Mouse (Mus musculus): ENCODE results near the gene Gm20662. TPM values are rescaled to one million over a fixed set of nuclear protein-coding genes. Genes with fewer than 3 reads are reported as not detected.
A peak's percentile ranks its signal among the peaks of the same experiment; 100 is the strongest.

The Gm20662 gene
- polyA plus RNA-seq, 2 experiments = 0.76 to 6.8 TPM

- WGBS = 3% methylated on average over 4 of the region's 4 CpGs
- Histone ChIP-seq H3K9ac (ENCODE audit: low read depth, low read length, severe bottlenecking) (peak overlapping the region; percentile 83), H3K4me2 (replicated peaks; ENCODE audit: low read depth, low read length, severe bottlenecking) (peak overlapping the region; percentile 96), H3K36me3 (ENCODE audit: control insufficient read depth, insufficient read depth, low read length) (peaks cover 11% of the 10 kb centered on the region), H3K9me3 (ENCODE audit: control insufficient read depth, low read length) (no peaks in the 10 kb centered on the region), H3K4me3 (replicated peaks; ENCODE audit: low read length) (peak overlapping the region; percentile 82), H3K4me1 (ENCODE audit: control insufficient read depth, insufficient read depth, low read length) (peaks cover 41% of the 10 kb centered on the region), H3K27ac (replicated peaks; ENCODE audit: low read depth, low read length) (peak overlapping the region; percentile 99), H3K27me3 (ENCODE audit: control insufficient read depth, insufficient read depth, low read length) (no peaks in the 10 kb centered on the region)
- peak; percentile 58 for ATAC-seq (ENCODE audit: low FRiP score, low read depth)
- TF ChIP-seq POLR2A (IDR thresholded peaks at IDR 0.05; ENCODE audit: borderline replicate concordance, extremely low read depth, insufficient read depth, insufficient read length) = peak; percentile 40; the same call in 1 of the 2 replicates
- peak; percentile 94 for DNase-seq (ENCODE audit: low spot score)
Observed at GRCm38 (mm10) chr9:107983421-107983890, 12.7 kb upstream of the Gm20662 start.

DNA sequence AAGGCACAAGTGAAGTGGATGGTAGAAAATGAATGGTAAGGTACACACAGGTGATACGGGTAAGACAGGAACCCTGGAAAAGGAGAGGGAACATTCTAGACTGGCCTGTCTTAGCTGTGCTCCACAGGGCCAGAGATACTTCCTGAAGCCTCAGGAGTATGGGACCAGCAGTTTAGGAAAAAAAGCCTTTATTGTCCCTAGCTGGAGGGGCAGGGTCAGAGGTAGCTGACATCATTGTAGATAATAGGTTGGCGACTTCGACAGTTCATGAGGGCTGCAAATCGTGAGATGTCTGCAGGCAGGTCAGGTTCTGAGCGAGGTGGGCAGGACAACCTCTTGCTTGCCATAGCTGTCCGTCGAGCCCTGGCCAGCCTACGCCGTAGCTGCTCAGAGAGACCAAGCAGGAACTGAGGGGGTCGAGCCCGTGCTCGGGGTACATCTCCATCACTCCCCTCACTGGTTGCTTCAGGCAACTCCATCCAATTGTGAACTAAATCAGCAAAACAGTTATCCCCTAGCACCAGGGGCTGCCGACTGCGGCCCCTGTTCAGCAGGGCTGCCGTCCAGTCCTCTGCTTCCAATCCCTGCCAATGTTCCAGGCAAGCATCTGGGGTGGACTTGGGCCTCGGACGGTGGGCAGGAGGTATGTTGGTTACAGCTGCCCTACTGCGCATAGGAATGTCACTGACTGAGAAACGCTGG is 11.9 kb upstream of the Gm20662 start:
- no peaks in the 10 kb centered on the region for H3K27me3 ChIP-seq (ENCODE audit: control insufficient read depth, insufficient read depth, low read length)

DNA sequence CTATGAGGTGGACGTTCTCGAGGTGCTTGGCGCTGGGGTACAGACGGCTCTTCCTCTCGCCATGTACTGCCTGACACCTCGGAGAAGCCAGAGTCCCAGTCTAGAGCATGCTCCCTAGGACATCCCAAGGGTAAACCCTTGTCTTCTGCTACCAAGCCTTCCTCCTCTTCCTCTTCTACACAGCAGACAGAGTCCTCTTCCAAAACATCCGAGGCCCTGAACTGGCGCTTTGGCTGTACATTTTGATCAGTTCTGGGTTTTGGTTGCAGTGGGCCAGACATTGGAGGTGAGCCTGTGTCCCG is 11.4 kb upstream of the Gm20662 start:
- no peak for DNase-seq (ENCODE audit: low spot score)
- 14% methylated on average over 9 of the region's 9 CpGs for WGBS
- Histone ChIP-seq H3K27me3 (ENCODE audit: control insufficient read depth, insufficient read depth, low read length) (no peaks in the 10 kb centered on the region), H3K4me3 (replicated peaks; ENCODE audit: low read length) (peak overlapping the region; percentile 82), H3K36me3 (ENCODE audit: control insufficient read depth, insufficient read depth, low read length) (peaks cover 11% of the 10 kb centered on the region), H3K9ac (ENCODE audit: low read depth, low read length, severe bottlenecking) (peak overlapping the region; percentile 83), H3K4me1 (ENCODE audit: control insufficient read depth, insufficient read depth, low read length) (peaks cover 41% of the 10 kb centered on the region), H3K27ac (replicated peaks; ENCODE audit: low read depth, low read length) (peak overlapping the region; percentile 99), H3K9me3 (ENCODE audit: control insufficient read depth, low read length) (no peaks in the 10 kb centered on the region), H3K4me2 (replicated peaks; ENCODE audit: low read depth, low read length, severe bottlenecking) (peak overlapping the region; percentile 96)
- no peak for TF ChIP-seq POLR2A (IDR thresholded peaks at IDR 0.05; ENCODE audit: borderline replicate concordance, extremely low read depth, insufficient read depth, insufficient read length)
- no peak for ATAC-seq (ENCODE audit: low FRiP score, low read depth)

More for the DNA sequence above, 11.9 kb upstream of the Gm20662 start:
- TF ChIP-seq POLR2A (IDR thresholded peaks at IDR 0.05; ENCODE audit: borderline replicate concordance, extremely low read depth, insufficient read depth, insufficient read length) = no peak
- H3K4me2 ChIP-seq (replicated peaks; ENCODE audit: low read depth, low read length, severe bottlenecking) = peak overlapping the region; percentile 96
- H3K9ac ChIP-seq (ENCODE audit: low read depth, low read length, severe bottlenecking) = peak overlapping the region; percentile 83
- H3K4me1 ChIP-seq (ENCODE audit: control insufficient read depth, insufficient read depth, low read length) = peaks cover 41% of the 10 kb centered on the region
- no peak for DNase-seq (ENCODE audit: low spot score)
- peak overlapping the region; percentile 82 for H3K4me3 ChIP-seq (replicated peaks; ENCODE audit: low read length)
- no peaks in the 10 kb centered on the region for H3K9me3 ChIP-seq (ENCODE audit: control insufficient read depth, low read length)
- H3K27ac ChIP-seq (replicated peaks; ENCODE audit: low read depth, low read length) = peak overlapping the region; percentile 99
- H3K36me3 ChIP-seq (ENCODE audit: control insufficient read depth, insufficient read depth, low read length) = peaks cover 11% of the 10 kb centered on the region
- 17% methylated on average over 19 of the region's 19 CpGs for WGBS
- ATAC-seq (ENCODE audit: low FRiP score, low read depth) = no peak

- peaks cover 11% of the 10 kb centered on the region for H3K36me3 ChIP-seq (ENCODE audit: control insufficient read depth, insufficient read depth, low read length)
- peak within 1 kb of the TSS; percentile 99 for H3K27ac ChIP-seq (replicated peaks; ENCODE audit: low read depth, low read length)
- ATAC-seq (ENCODE audit: low FRiP score, low read depth) (peak; percentile 67), DNase-seq (ENCODE audit: low spot score) (peak; percentile 95)
- H3K9me3 ChIP-seq (ENCODE audit: control insufficient read depth, low read length) = no peaks in the 10 kb centered on the region
- TF ChIP-seq POLR2A (IDR thresholded peaks at IDR 0.05; ENCODE audit: borderline replicate concordance, extremely low read depth, insufficient read depth, insufficient read length) = peak; percentile 85; the same call in 1 of the 2 replicates
- peaks cover 39% of the 10 kb centered on the region for H3K4me1 ChIP-seq (ENCODE audit: control insufficient read depth, insufficient read depth, low read length)
- peak within 1 kb of the TSS; percentile 96 for H3K4me2 ChIP-seq (replicated peaks; ENCODE audit: low read depth, low read length, severe bottlenecking)
- WGBS = under 1% methylated on average over 45 of the region's 58 CpGs
- no peaks in the 10 kb centered on the region for H3K27me3 ChIP-seq (ENCODE audit: control insufficient read depth, insufficient read depth, low read length)
- peak within 1 kb of the TSS; percentile 83 for H3K9ac ChIP-seq (ENCODE audit: low read depth, low read length, severe bottlenecking)
- peak within 1 kb of the TSS; percentile 82 for H3K4me3 ChIP-seq (replicated peaks; ENCODE audit: low read length)
Observed at GRCm38 (mm10) chr9:107985131-107986119, 10.7 kb upstream of the Gm20662 start, which contains the start of gene Inka1. Gene Inka1 (minus strand): TSS chr9:107985879.

DNA sequence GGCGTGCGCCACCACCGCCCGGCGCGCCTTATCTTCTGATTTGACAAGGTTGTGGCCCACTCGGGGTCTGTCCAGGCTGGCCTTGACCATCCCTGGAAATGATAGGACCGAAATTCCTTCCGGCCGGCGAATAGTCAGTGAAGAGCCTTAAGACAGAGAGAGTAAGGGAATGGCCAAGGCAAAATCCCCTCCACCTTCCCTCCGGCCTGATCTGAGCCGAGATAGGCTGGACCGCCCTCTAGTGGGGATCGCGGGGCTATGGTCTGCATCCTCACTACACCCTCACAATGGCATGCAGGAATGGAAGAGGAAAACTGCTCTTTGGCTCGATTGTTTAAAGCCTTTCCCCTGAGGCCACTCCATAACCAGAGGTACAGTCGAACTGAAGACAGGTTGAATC is 9.8 kb upstream of the Gm20662 start:
- peak; percentile 31; the same call in 1 of the 2 replicates for ATAC-seq (ENCODE audit: low FRiP score, low read depth)
- Histone ChIP-seq H3K36me3 (ENCODE audit: control insufficient read depth, insufficient read depth, low read length) (peaks cover 11% of the 10 kb centered on the region), H3K4me2 (replicated peaks; ENCODE audit: low read depth, low read length, severe bottlenecking) (peak overlapping the region; percentile 96), H3K9me3 (ENCODE audit: control insufficient read depth, low read length) (no peaks in the 10 kb centered on the region), H3K27me3 (ENCODE audit: control insufficient read depth, insufficient read depth, low read length) (no peaks in the 10 kb centered on the region), H3K4me3 (replicated peaks; ENCODE audit: low read length) (peak overlapping the region; percentile 82), H3K27ac (replicated peaks; ENCODE audit: low read depth, low read length) (peak overlapping the region; percentile 99), H3K9ac (ENCODE audit: low read depth, low read length, severe bottlenecking) (no peak overlapping the region), H3K4me1 (ENCODE audit: control insufficient read depth, insufficient read depth, low read length) (peaks cover 29% of the 10 kb centered on the region)
- no peak for TF ChIP-seq POLR2A (IDR thresholded peaks at IDR 0.05; ENCODE audit: borderline replicate concordance, extremely low read depth, insufficient read depth, insufficient read length)
- 5% methylated on average over 18 of the region's 18 CpGs for WGBS
- peak; percentile 85 for DNase-seq (ENCODE audit: low spot score)

Measured in limb, embryonic 14.5 days (tissue).